Mouse (Mus musculus) layer of hippocampus, postnatal 14 days (tissue): Measurements from ENCODE around the gene Rtn4rl1. TPM values are rescaled to one million over a fixed set of nuclear protein-coding genes. Genes with fewer than 3 reads are reported as not detected.

ENCODE experiments used
- DNase-seq, 2 experiments: peaks; one replicate each; pipeline ENCODE4 v3.0.0; 2021 to 2022; ENCODE audit warnings: low spot score in 2 of 2, mixed read lengths in 1 of 2
- long read RNA-seq, 2 experiments: library from polyadenylated mRNA; stranded (forward); transcript quantifications; one replicate each; pipeline ENCODE4 v2.0.0; 2021
- total RNA-seq, 2 experiments: library from RNA; stranded (reverse); gene quantifications; 2 replicates each; pipeline ENCODE4 v1.2.3; 2021

Gene Rtn4rl1
- total RNA-seq, result 10 to 100 TPM; 82.1 to 83.1 TPM
- long read RNA-seq, experiment 1, transcript Rtn4rl1-201 (2 exons, 3,525 nt), result major isoform, 63 of 74 reads
- long read RNA-seq, experiment 1, partial matches to known transcripts, result 10 of 74 reads
- long read RNA-seq, experiment 1, other reads (novel, unspliced or antisense), result 1 of 74 reads
- long read RNA-seq, experiment 2, transcript Rtn4rl1-201 (2 exons, 3,525 nt), result major isoform, 76 of 83 reads
- long read RNA-seq, experiment 2, partial matches to known transcripts, result 5 of 83 reads
- long read RNA-seq, experiment 2, other reads (novel, unspliced or antisense), result 2 of 83 reads

- DNase-seq, result peak; percentile 62 to 73
Observed at GRCm38 (mm10) chr11:75193256-75194071, at the start of gene Rtn4rl1. Rtn4rl1 (plus strand) TSS chr11:75193783.

GRCm38 (mm10) chr11:75145841-75146240, 47.7 kb upstream of the Rtn4rl1 start:
- DNase-seq, result no peak

GRCm38 (mm10) chr11:75147106-75147845, 46.3 kb upstream of the Rtn4rl1 start:
- DNase-seq, result no peak

GRCm38 (mm10) chr11:75147846-75148168, 45.8 kb upstream of the Rtn4rl1 start:
- DNase-seq, result no peak

GRCm38 (mm10) chr11:75148332-75149035, 45.1 kb upstream of the Rtn4rl1 start:
- DNase-seq, result no peak

GRCm38 (mm10) chr11:75150346-75150745, 43.2 kb upstream of the Rtn4rl1 start:
- DNase-seq, result no peak

GRCm38 (mm10) chr11:75152603-75153557, 40.7 kb upstream of the Rtn4rl1 start:
- no peak for DNase-seq

- no peak for DNase-seq
Observed at GRCm38 (mm10) chr11:75154053-75154585, 39.5 kb upstream of the Rtn4rl1 start.

- no peak for DNase-seq
Observed at GRCm38 (mm10) chr11:75155985-75156384, 37.6 kb upstream of the Rtn4rl1 start.

- no peak for DNase-seq
Observed at GRCm38 (mm10) chr11:75156416-75156815, 37.2 kb upstream of the Rtn4rl1 start.

- DNase-seq, result no peak
Observed at GRCm38 (mm10) chr11:75157037-75157436, 36.5 kb upstream of the Rtn4rl1 start.

GRCm38 (mm10) chr11:75157901-75158300, 35.7 kb upstream of the Rtn4rl1 start:
- no peak for DNase-seq

- no peak for DNase-seq
Observed at GRCm38 (mm10) chr11:75158432-75158831, 35.2 kb upstream of the Rtn4rl1 start.

- no peak for DNase-seq
Observed at GRCm38 (mm10) chr11:75159564-75159963, 34.0 kb upstream of the Rtn4rl1 start.

GRCm38 (mm10) chr11:75160954-75161353, 32.6 kb upstream of the Rtn4rl1 start:
- no peak for DNase-seq

- no peak for DNase-seq
Observed at GRCm38 (mm10) chr11:75161417-75162008, 32.1 kb upstream of the Rtn4rl1 start.

GRCm38 (mm10) chr11:75162591-75163080, 30.9 kb upstream of the Rtn4rl1 start:
- no peak for DNase-seq

- no peak for DNase-seq
Observed at GRCm38 (mm10) chr11:75163379-75163778, 30.2 kb upstream of the Rtn4rl1 start.

- DNase-seq, result no peak
Observed at GRCm38 (mm10) chr11:75164051-75164450, 29.5 kb upstream of the Rtn4rl1 start.
